Mouse (Mus musculus) MEL-GATA-1-ER (cell line): ENCODE measurements at regions not wholly inside any gene's neighbourhood (a gene's known extent, or its start where the extent isn't known, plus 50 kb on each side); places are given as distances from the start of the nearest gene placed in this dataset.
A peak's percentile ranks its signal among the peaks of the same experiment; 100 is the strongest.

Experiments
- DNase-seq: peaks from one replicate; pipeline ENCODE4 v3.0.0-alpha.2; 2012; ENCODE audit warnings: low read depth; ENCODE audit errors: extremely low read depth

DNA sequence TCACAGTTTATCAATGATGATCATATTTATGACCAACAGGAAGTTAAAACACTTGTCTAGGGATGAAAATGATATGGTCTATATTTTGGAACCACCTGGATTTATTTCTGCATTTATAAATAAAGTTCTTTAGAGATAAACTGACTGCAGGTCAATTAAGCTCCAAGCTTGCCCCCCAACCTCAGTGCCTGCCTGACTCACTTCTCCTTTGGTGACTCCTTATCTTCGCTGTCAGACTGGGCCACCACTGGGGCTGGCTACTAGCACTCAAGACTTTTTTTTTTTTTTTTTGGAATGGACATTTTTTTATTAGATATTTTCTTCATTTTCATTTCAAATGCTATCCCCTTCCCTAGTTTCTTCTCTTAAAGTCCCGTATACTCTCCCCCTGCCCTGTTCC, 178.8 kb upstream of the Cylc2 start:
- DNase-seq = peak; percentile 69
